Mouse (Mus musculus): Measurements from ENCODE around the gene Tex19.1. TPM values are rescaled to one million over a fixed set of nuclear protein-coding genes. Genes with fewer than 3 reads are reported as not detected.

The Tex19.1 gene
- total and polyA plus RNA-seq, 3 experiments: 0.10 to 0.19 TPM; not detected in 1

GRCm38 (mm10) chr11:121109986-121110385, 36.0 kb upstream of the Tex19.1 start:
- peaks cover 5 to 8% of the 10 kb centered on the region in 2 experiments for H3K4me1 ChIP-seq (ENCODE audit: control insufficient read depth in 1 of 2, insufficient read depth in 2 of 2, low read length in 2 of 2)
- TF ChIP-seq E2F4 (IDR thresholded peaks at IDR 0.05; ENCODE audit: borderline replicate concordance, low read depth, low read length) (no peak), NELFE (IDR thresholded peaks at IDR 0.05; ENCODE audit: low read depth, low read length) (no peak), KAT2A (conservative IDR thresholded peaks at IDR 0.05; ENCODE audit: low read depth, low read length) (no peak), MYC (IDR thresholded peaks at IDR 0.05; ENCODE audit: low read depth, low read length) (no peak), SIN3A (IDR thresholded peaks at IDR 0.05; ENCODE audit: low read length) (no peak; the same call in 1 of the 2 replicates), CHD2 (IDR thresholded peaks at IDR 0.05; ENCODE audit: low read length) (no peak), ELF1 (IDR thresholded peaks at IDR 0.05; ENCODE audit: low read depth, low read length) (no peak), ETS1 (IDR thresholded peaks at IDR 0.05; ENCODE audit: low read depth, low read length) (peak; percentile 58; the same call in 1 of the 2 replicates), MYB (IDR thresholded peaks at IDR 0.05; ENCODE audit: low read depth, low read length) (no peak), MEF2A (IDR thresholded peaks at IDR 0.05; ENCODE audit: extremely low read depth, insufficient replicate concordance, low read depth, low read length, poor library complexity, severe bottlenecking) (no peak), POLR2AphosphoS5 (IDR thresholded peaks at IDR 0.05; ENCODE audit: borderline replicate concordance, low read depth, low read length) (no peak), POLR2A (IDR thresholded peaks at IDR 0.05; ENCODE audit: control insufficient read depth in 1 of 2, insufficient read depth in 1 of 2, low read depth in 1 of 2, low read length in 2 of 2, poor library complexity in 1 of 2) (no peak), TBP (IDR thresholded peaks at IDR 0.05; ENCODE audit: low read depth, low read length) (no peak), GABPA (IDR thresholded peaks at IDR 0.05; ENCODE audit: low read depth, low read length) (no peak), CHD1 (IDR thresholded peaks at IDR 0.05; ENCODE audit: low read depth, low read length) (no peak), MAX (IDR thresholded peaks at IDR 0.05; ENCODE audit: low read length) (no peak), HCFC1 (IDR thresholded peaks at IDR 0.05; ENCODE audit: low read depth, low read length) (no peak), BHLHE40 (IDR thresholded peaks at IDR 0.05; ENCODE audit: borderline replicate concordance, low read depth, low read length) (no peak), TCF12 (IDR thresholded peaks at IDR 0.05; ENCODE audit: low read depth, low read length) (no peak), GATA1 (IDR thresholded peaks at IDR 0.05; ENCODE audit: low read depth, low read length) (peak; percentile 83), NRF1 (IDR thresholded peaks at IDR 0.05; ENCODE audit: insufficient read depth, low read depth, low read length, poor library complexity, severe bottlenecking) (no peak), EP300 (IDR thresholded peaks at IDR 0.05; ENCODE audit: low read depth in 1 of 2, low read length in 2 of 2) (peak; percentile 12 to 54; a peak in 2 of 4 replicates), MAZ (IDR thresholded peaks at IDR 0.05; ENCODE audit: low read depth, low read length) (no peak), MAFK (IDR thresholded peaks at IDR 0.05; ENCODE audit: borderline replicate concordance, low read depth, low read length) (no peak), POLR2AphosphoS2 (IDR thresholded peaks at IDR 0.05; ENCODE audit: low read length) (no peak), ZC3H11A (IDR thresholded peaks at IDR 0.05; ENCODE audit: low read depth, low read length) (no peak), ZKSCAN1 (IDR thresholded peaks at IDR 0.05; ENCODE audit: low read depth, low read length) (no peak), UBTF (IDR thresholded peaks at IDR 0.05; ENCODE audit: borderline replicate concordance, insufficient read depth, low read depth, low read length) (no peak), CTCF (IDR thresholded peaks at IDR 0.05 in 2 of 3, conservative IDR thresholded peaks at IDR 0.05 in 1 of 3; ENCODE audit: control insufficient read depth in 1 of 3, insufficient read depth in 1 of 3, low read depth in 2 of 3, low read length in 3 of 3, poor library complexity in 1 of 3, severe bottlenecking in 1 of 3) (no peak), ZMIZ1 (IDR thresholded peaks at IDR 0.05; ENCODE audit: low read depth, low read length) (no peak), ZNF384 (IDR thresholded peaks at IDR 0.05; ENCODE audit: low read depth, low read length) (peak; percentile 74), SMC3 (IDR thresholded peaks at IDR 0.05; ENCODE audit: low read depth, low read length) (no peak), TAL1 (IDR thresholded peaks at IDR 0.05; ENCODE audit: low read length) (no peak), USF2 (IDR thresholded peaks at IDR 0.05; ENCODE audit: borderline replicate concordance in 1 of 2, insufficient read depth in 1 of 2, low read depth in 1 of 2, low read length in 2 of 2) (no peak), RAD21 (IDR thresholded peaks at IDR 0.05; ENCODE audit: low read depth, low read length) (no peak), MXI1 (IDR thresholded peaks at IDR 0.05; ENCODE audit: low read depth, low read length) (no peak), RCOR1 (IDR thresholded peaks at IDR 0.05; ENCODE audit: low read depth, low read length) (peak; percentile 56), JUND (IDR thresholded peaks at IDR 0.05; ENCODE audit: low read depth, low read length) (no peak)

More at GRCm38 (mm10) chr11:121109986-121110385, 36.0 kb upstream of the Tex19.1 start:
- H3K27ac ChIP-seq (ENCODE audit: control insufficient read depth, low read depth, low read length): no peak overlapping the region
- H3K9me3 ChIP-seq (replicated peaks; ENCODE audit: insufficient read depth, low read length): no peaks in the 10 kb centered on the region
- H3K36me3 ChIP-seq (ENCODE audit: control insufficient read depth in 1 of 2, insufficient read depth in 2 of 2, low read length in 2 of 2): peaks cover 0 to 7% of the 10 kb centered on the region in 2 experiments; a peak in 2 of 4 replicates
- H3K4me3 ChIP-seq (ENCODE audit: control insufficient read depth in 1 of 2, insufficient read depth in 1 of 2, low read depth in 2 of 2, low read length in 2 of 2): no peak overlapping the region
- DNase-seq (ENCODE audit: low read depth, low spot score): peak; percentile 93
- no peaks in the 10 kb centered on the region for H3K79me2 ChIP-seq (ENCODE audit: control insufficient read depth, insufficient read depth, low read length, poor library complexity)
- H3K27me3 ChIP-seq (ENCODE audit: control insufficient read depth in 1 of 2, insufficient read depth in 2 of 2, low read length in 2 of 2): no peaks in the 10 kb centered on the region; a peak in 1 of 4 replicates
- H3K9ac ChIP-seq (ENCODE audit: control insufficient read depth, low read depth, low read length, poor library complexity, severe bottlenecking): no peak overlapping the region
